ENCODE assay signal across 15 mouse cellular contexts in genomic region chr2:37939997-37940396, GRCm38 (mm10).
"Had no signal": no experiment of that assay in that cellular context is flagged by ENCODE, and none has a peak within 500 bp of the region (broad histone marks: within the 10 kb centered on the region; RNA-seq: fewer than 3 reads in every experiment).

No protein-coding gene starts in this region.

- H3K36me3 ChIP-seq: lung, embryonic 15.5 days; midbrain, embryonic 12.5 days had no signal

- DNase-seq: liver, postnatal 0 days; lung, adult 2 months; lung, postnatal 14 days; lung, postnatal 36 days; midbrain, embryonic 14.5 days; right cerebral cortex, postnatal 14 days; thymus, adult 18-20 months; thymus, postnatal 14 days; thymus, postnatal 36 days had no signal

- ATAC-seq: liver, postnatal 0 days; lung, postnatal 0 days had no signal

- H3K4me1 ChIP-seq: lung, embryonic 15.5 days; megakaryocyte, embryonic 14.5 days; neural tube, embryonic 12.5 days had no signal

- H3K4me2 ChIP-seq: lung, embryonic 15.5 days; midbrain, embryonic 12.5 days; neural tube, embryonic 12.5 days had no signal

- H3K4me3 ChIP-seq: lung, embryonic 15.5 days; megakaryocyte, embryonic 14.5 days; midbrain, embryonic 12.5 days; neural tube, embryonic 12.5 days had no signal

- H3K9me3 ChIP-seq: lung, embryonic 15.5 days; megakaryocyte, embryonic 14.5 days; midbrain, embryonic 12.5 days; neural tube, embryonic 12.5 days had no signal

- H3K9ac ChIP-seq: liver, postnatal 0 days; lung, embryonic 15.5 days; midbrain, embryonic 12.5 days; neural tube, embryonic 12.5 days had no signal

- H3K27ac ChIP-seq: lung, embryonic 15.5 days; macrophage; midbrain, embryonic 12.5 days; neural tube, embryonic 12.5 days had no signal

- H3K27me3 ChIP-seq: lung, embryonic 15.5 days; megakaryocyte, embryonic 14.5 days; neural tube, embryonic 12.5 days had no signal
